Mouse (Mus musculus) limb, embryonic 11.5 days (tissue): ENCODE data around the gene Brd4. TPM values are rescaled to one million over a fixed set of nuclear protein-coding genes. Genes with fewer than 3 reads are reported as not detected.

Experiments used
- ATAC-seq: fragments of 200-750 bp; cut with Nextera tagmentation; 2 replicates; pipeline ENCODE4 v1.8.0; 2017; ENCODE audit warnings: low read depth; ENCODE audit not compliant: insufficient number of reproducible peaks, low FRiP score, low TSS enrichment
- DNase-seq: peaks from one replicate; pipeline ENCODE4 v3.0.0-alpha.2; 2015; ENCODE audit warnings: low spot score
- H3K27ac ChIP-seq: fragments of 300-500 bp; sonication (generic); replicated peaks from 2 replicates; pipeline ENCODE4 v1.5.1; 2014; ENCODE audit warnings: low read depth, mild to moderate bottlenecking, low read length
- H3K27me3 ChIP-seq: fragments of 300-500 bp; sonication (generic); 2 replicates; pipeline ENCODE4 v1.6.1; 2014; ENCODE audit warnings: mild to moderate bottlenecking, low read length, mixed read lengths; ENCODE audit not compliant: control insufficient read depth, insufficient read depth
- H3K36me3 ChIP-seq: fragments of 300-500 bp; sonication (generic); 2 replicates; pipeline ENCODE4 v1.6.1; 2014; ENCODE audit warnings: mild to moderate bottlenecking, low read length, moderate library complexity, mixed read lengths; ENCODE audit not compliant: control insufficient read depth, insufficient read depth
- H3K4me1 ChIP-seq: fragments of 300-500 bp; sonication (generic); 2 replicates; pipeline ENCODE4 v1.6.1; 2014; ENCODE audit warnings: low read length, mixed read lengths; ENCODE audit not compliant: control insufficient read depth, insufficient read depth
- H3K4me2 ChIP-seq: fragments of 300-500 bp; sonication (generic); 2 replicates; pipeline ENCODE4 v1.6.1; 2014; ENCODE audit warnings: low read depth, mild to moderate bottlenecking, moderate library complexity; ENCODE audit not compliant: severe bottlenecking
- H3K4me3 ChIP-seq: fragments of 300-500 bp; sonication (generic); 2 replicates; pipeline ENCODE4 v1.5.1; 2014; ENCODE audit warnings: low read depth, low read length
- H3K9ac ChIP-seq: fragments of 300-500 bp; sonication (generic); 2 replicates; pipeline ENCODE4 v1.6.1; 2014; ENCODE audit warnings: mild to moderate bottlenecking, low read length
- H3K9me3 ChIP-seq: fragments of 300-500 bp; sonication (generic); 2 replicates; pipeline ENCODE4 v1.6.1; 2016; ENCODE audit warnings: low read length; ENCODE audit not compliant: control insufficient read depth
- WGBS: fragments of 180-500 bp; shearing (Covaris S2); extraction: QIAGEN DNeasy Blood & Tissue Kit; methylation state at CpG from one replicate; pipeline ENCODE4 v1.1.7; 2014; 5-methylcytosine and 5-hydroxymethylcytosine counted together
- polyA plus RNA-seq: library from polyadenylated mRNA; unstranded; fragments of >200 nt; fragmentation: Nextera tagmentation; extraction: Ambion mirVana; gene quantifications from 2 replicates; pipeline ENCODE4 v1.2.1, GENCODE M21; 2014

Gene Brd4
- polyA plus RNA-seq, 1 experiment from 2014 or later, result 124 TPM

- Histone ChIP-seq H3K27me3 (no peaks in the 10 kb centered on the region), H3K27ac (no peak overlapping the region), H3K4me2 (no peak overlapping the region), H3K9me3 (no peaks in the 10 kb centered on the region), H3K9ac (no peak overlapping the region), H3K36me3 (peaks cover 3% of the 10 kb centered on the region; the same call in 1 of the 2 replicates), H3K4me3 (no peak overlapping the region), H3K4me1 (no peaks in the 10 kb centered on the region)
- WGBS, result 95% methylated on average over 7 of the region's 7 CpGs
- DNase-seq (no peak), ATAC-seq (no peak)
Measured at GRCm38 (mm10) chr17:32269151-32269550, 15.4 kb downstream of the Brd4 start.

DNA sequence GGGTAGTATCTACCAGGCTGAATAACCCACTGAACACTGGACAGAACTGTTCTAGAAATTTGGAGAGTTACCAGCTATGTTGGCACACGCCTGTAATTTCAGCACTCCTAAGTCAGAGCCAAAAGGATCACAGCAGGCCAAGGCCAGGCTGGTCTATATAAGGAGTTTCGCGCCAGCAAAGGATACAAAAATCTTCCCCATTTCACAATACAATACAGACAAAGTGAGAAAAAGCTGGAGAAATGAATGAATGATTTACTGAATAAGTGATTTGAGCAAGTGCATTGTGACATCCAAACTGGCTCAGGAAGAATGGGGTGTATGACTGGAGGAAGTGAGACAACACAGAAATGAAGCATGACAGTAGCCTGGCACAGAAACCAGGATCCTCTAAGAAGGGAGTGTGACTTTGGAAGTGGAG is 16.0 kb downstream of the Brd4 start:
- Histone ChIP-seq H3K9ac (no peak overlapping the region), H3K27ac (no peak overlapping the region), H3K36me3 (peaks cover 3% of the 10 kb centered on the region; the same call in 1 of the 2 replicates), H3K9me3 (no peaks in the 10 kb centered on the region), H3K4me2 (no peak overlapping the region), H3K4me3 (no peak overlapping the region), H3K4me1 (no peaks in the 10 kb centered on the region), H3K27me3 (no peaks in the 10 kb centered on the region)
- no peak for ATAC-seq
- DNase-seq, result no peak
- 95% methylated on average over 3 of the region's 3 CpGs for WGBS

DNA sequence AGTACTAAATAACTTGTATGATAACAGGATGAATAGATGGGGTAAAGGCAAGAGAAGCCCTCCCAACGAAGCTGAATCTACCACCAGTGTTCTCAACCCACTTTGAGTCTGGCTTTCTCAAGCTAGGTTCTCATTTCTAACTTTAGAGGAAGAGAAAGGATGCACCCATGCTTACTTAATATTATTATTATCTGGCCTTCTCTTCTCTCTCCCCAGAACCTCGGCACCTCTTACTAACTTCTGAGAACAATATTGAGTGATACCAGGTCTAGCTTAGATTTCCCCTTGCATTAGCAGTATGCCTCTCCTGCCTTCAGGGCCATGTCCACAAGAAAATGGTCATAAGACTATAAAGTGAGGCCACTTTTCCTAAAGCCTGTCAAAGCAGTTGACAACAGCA is 16.4 kb downstream of the Brd4 start:
- ATAC-seq, result no peak
- WGBS, result 91% methylated on average over 2 of the region's 2 CpGs
- H3K4me1 ChIP-seq, result no peaks in the 10 kb centered on the region

DNA sequence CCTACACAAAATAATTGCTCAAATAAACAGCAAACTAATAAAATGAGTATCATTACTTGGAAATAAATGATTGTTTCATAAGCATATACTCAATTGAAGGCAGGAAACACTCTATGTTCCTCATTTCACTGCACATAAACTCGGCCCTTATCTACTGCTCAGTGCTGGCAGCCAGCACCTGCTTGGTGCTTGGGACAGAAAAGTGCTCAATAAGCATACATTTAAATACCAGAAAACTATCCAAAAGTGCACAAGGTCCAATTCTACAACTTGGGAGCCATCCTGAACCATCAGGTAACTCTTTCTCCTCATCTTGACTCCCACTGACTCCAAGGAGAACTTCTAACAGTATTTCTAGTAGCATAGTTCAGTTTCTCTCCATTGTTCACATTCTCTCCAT is 16.9 kb downstream of the Brd4 start:
- H3K4me2 ChIP-seq, result no peak overlapping the region
- 90% methylated on average over 1 of the region's 1 CpGs for WGBS
- H3K9ac ChIP-seq, result no peak overlapping the region
- no peaks in the 10 kb centered on the region for H3K4me1 ChIP-seq
- H3K27ac ChIP-seq, result no peak overlapping the region
- no peaks in the 10 kb centered on the region for H3K27me3 ChIP-seq
- peaks cover 3% of the 10 kb centered on the region; the same call in 1 of the 2 replicates for H3K36me3 ChIP-seq
- no peak overlapping the region for H3K4me3 ChIP-seq
- ATAC-seq (no peak), DNase-seq (no peak)
- H3K9me3 ChIP-seq, result no peaks in the 10 kb centered on the region

More for the DNA sequence above, 16.4 kb downstream of the Brd4 start:
- H3K27ac ChIP-seq, result no peak overlapping the region
- H3K9ac ChIP-seq, result no peak overlapping the region
- no peaks in the 10 kb centered on the region for H3K9me3 ChIP-seq
- H3K4me3 ChIP-seq, result no peak overlapping the region
- peaks cover 3% of the 10 kb centered on the region; the same call in 1 of the 2 replicates for H3K36me3 ChIP-seq
- DNase-seq, result no peak
- no peak overlapping the region for H3K4me2 ChIP-seq
- no peaks in the 10 kb centered on the region for H3K27me3 ChIP-seq

DNA sequence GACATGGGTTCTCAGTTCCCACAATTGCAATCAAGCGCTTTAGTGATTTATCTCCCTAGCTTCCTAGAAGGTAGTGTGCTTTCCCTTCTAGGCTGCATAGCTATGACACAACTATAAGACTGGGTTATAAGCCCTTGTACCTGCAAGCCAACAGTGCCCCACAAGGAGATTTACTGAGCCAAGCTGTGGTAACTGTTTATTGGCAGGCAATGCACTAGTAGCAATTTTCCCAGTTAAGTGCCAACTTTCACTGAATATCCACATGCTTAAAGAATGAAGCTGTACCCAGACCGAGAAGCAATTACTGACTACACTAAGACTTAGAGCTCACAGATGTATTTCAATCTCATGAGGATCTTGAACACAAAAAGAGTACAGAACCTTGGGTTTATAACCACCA is 20.9 kb downstream of the Brd4 start:
- no peak overlapping the region for H3K4me3 ChIP-seq
- H3K36me3 ChIP-seq, result peaks cover 3% of the 10 kb centered on the region; the same call in 1 of the 2 replicates
- no peak overlapping the region for H3K9ac ChIP-seq
- no peak overlapping the region for H3K4me2 ChIP-seq
- 97% methylated on average over 2 of the region's 2 CpGs for WGBS
- H3K9me3 ChIP-seq, result no peaks in the 10 kb centered on the region
- no peak for DNase-seq
- no peaks in the 10 kb centered on the region for H3K4me1 ChIP-seq
- no peaks in the 10 kb centered on the region for H3K27me3 ChIP-seq
- H3K27ac ChIP-seq, result no peak overlapping the region
- no peak for ATAC-seq

GRCm38 (mm10) chr17:32262831-32263559 is 21.5 kb downstream of the Brd4 start:
- Histone ChIP-seq H3K27ac (no peak overlapping the region), H3K9ac (no peak overlapping the region), H3K36me3 (peaks cover 3% of the 10 kb centered on the region; the same call in 1 of the 2 replicates), H3K4me2 (no peak overlapping the region), H3K4me3 (no peak overlapping the region), H3K4me1 (no peaks in the 10 kb centered on the region), H3K9me3 (no peaks in the 10 kb centered on the region), H3K27me3 (no peaks in the 10 kb centered on the region)
- DNase-seq (no peak), ATAC-seq (no peak)
- WGBS, result 92% methylated on average over 8 of the region's 8 CpGs

- no peaks in the 10 kb centered on the region for H3K4me1 ChIP-seq
- no peak for ATAC-seq
- H3K27me3 ChIP-seq, result no peaks in the 10 kb centered on the region
- H3K27ac ChIP-seq, result no peak overlapping the region
- WGBS, result 95% methylated on average over 2 of the region's 2 CpGs
- H3K4me2 ChIP-seq, result no peak overlapping the region
- H3K36me3 ChIP-seq, result no peaks in the 10 kb centered on the region
- no peak for DNase-seq
- no peak overlapping the region for H3K4me3 ChIP-seq
- no peak overlapping the region for H3K9ac ChIP-seq
- no peaks in the 10 kb centered on the region for H3K9me3 ChIP-seq
Measured at GRCm38 (mm10) chr17:32258869-32259268, 25.7 kb downstream of the Brd4 start.

- H3K27me3 ChIP-seq, result no peaks in the 10 kb centered on the region
- no peaks in the 10 kb centered on the region for H3K4me1 ChIP-seq
- H3K36me3 ChIP-seq, result peaks cover 2% of the 10 kb centered on the region; the same call in 1 of the 2 replicates
- H3K9me3 ChIP-seq, result no peaks in the 10 kb centered on the region
- no peak for ATAC-seq
- H3K4me3 ChIP-seq, result no peak overlapping the region
- 89% methylated on average over 6 of the region's 6 CpGs for WGBS
- no peak for DNase-seq
- H3K4me2 ChIP-seq, result no peak overlapping the region
- H3K9ac ChIP-seq, result no peak overlapping the region
- H3K27ac ChIP-seq, result no peak overlapping the region
Measured at GRCm38 (mm10) chr17:32257944-32258343, 26.6 kb downstream of the Brd4 start.
